Mouse (Mus musculus) olfactory bulb, adult 2 months (tissue): ENCODE measurements at regions not wholly inside any gene's neighbourhood (a gene's known extent, or its start where the extent isn't known, plus 50 kb on each side); places are given as distances from the start of the nearest gene placed in this dataset.

ENCODE experiments used
- H3K27ac ChIP-seq: fragments of 200-500 bp; 2 replicates; pipeline ENCODE4 v1.5.1; 2012; ENCODE audit warnings: low read depth, low read length; ENCODE audit not compliant: insufficient read depth
- H3K4me1 ChIP-seq: fragments of 200-500 bp; 2 replicates; pipeline ENCODE4 v1.6.1; 2012; ENCODE audit warnings: low read length; ENCODE audit not compliant: control insufficient read depth, insufficient read depth
- H3K4me3 ChIP-seq: fragments of 200-500 bp; 2 replicates; pipeline ENCODE4 v1.5.1; 2012; ENCODE audit warnings: mild to moderate bottlenecking, low read depth, low read length, moderate library complexity; ENCODE audit not compliant: insufficient read depth
- CTCF ChIP-seq: fragments of 200-500 bp; IDR thresholded peaks from 2 replicates; pipeline ENCODE4 v1.5.1; 2012; ENCODE audit warnings: low read depth, mild to moderate bottlenecking, low read length, moderate library complexity; ENCODE audit not compliant: insufficient read depth
- POLR2A ChIP-seq: fragments of 200-500 bp; IDR thresholded peaks from 2 replicates; pipeline ENCODE4 v1.6.1; 2012; ENCODE audit warnings: mild to moderate bottlenecking, low read depth, low read length, moderate library complexity; ENCODE audit not compliant: insufficient read depth
- WGBS: fragments of 180-500 bp; shearing (Covaris S2); methylation state at CpG from one replicate; pipeline ENCODE4 v1.1.7; 2018; 5-methylcytosine and 5-hydroxymethylcytosine counted together

GRCm38 (mm10) chr2:33966389-33966983 lies 78.7 kb upstream of the Mvb12b start:
- no peak overlapping the region for H3K4me3 ChIP-seq
- no peak overlapping the region for H3K27ac ChIP-seq
- WGBS: 56% methylated on average over 35 of the region's 35 CpGs
- TF ChIP-seq POLR2A: no peak
- no peak for TF ChIP-seq CTCF
- H3K4me1 ChIP-seq: 0 out of 2 replicates have a peak, but pooled peaks cover 1% of the 10 kb centered on the region

- TF ChIP-seq CTCF: no peak
- no peak for TF ChIP-seq POLR2A
- no peak overlapping the region for H3K27ac ChIP-seq
- H3K4me3 ChIP-seq: no peak overlapping the region
- WGBS: 94% methylated on average over 5 of the region's 5 CpGs
- H3K4me1 ChIP-seq: 0 out of 2 replicates have a peak, but pooled peaks cover 3% of the 10 kb centered on the region
Observed at GRCm38 (mm10) chr2:33964096-33964495, 76.3 kb upstream of the Mvb12b start.

GRCm38 (mm10) chr2:33962355-33963037 lies 74.8 kb upstream of the Mvb12b start:
- Histone ChIP-seq H3K4me1 (0 out of 2 replicates have a peak, but pooled peaks cover 3% of the 10 kb centered on the region), H3K4me3 (no peak overlapping the region), H3K27ac (no peak overlapping the region)
- TF ChIP-seq CTCF (no peak), POLR2A (no peak)
- 78% methylated on average over 14 of the region's 14 CpGs for WGBS

- WGBS: 36% methylated on average over 2 of the region's 2 CpGs
- no peak overlapping the region for H3K27ac ChIP-seq
- TF ChIP-seq CTCF (no peak), POLR2A (no peak)
- H3K4me1 ChIP-seq: 0 out of 2 replicates have a peak, but pooled peaks cover 3% of the 10 kb centered on the region
- H3K4me3 ChIP-seq: no peak overlapping the region
Observed at GRCm38 (mm10) chr2:33961566-33961965, 73.8 kb upstream of the Mvb12b start.

GRCm38 (mm10) chr2:33957754-33958153 lies 70.0 kb upstream of the Mvb12b start:
- no peak for TF ChIP-seq CTCF
- TF ChIP-seq POLR2A: no peak
- WGBS: 71% methylated on average over 6 of the region's 6 CpGs
- Histone ChIP-seq H3K4me3 (no peak overlapping the region), H3K27ac (no peak overlapping the region), H3K4me1 (0 out of 2 replicates have a peak, but pooled peaks cover 3% of the 10 kb centered on the region)

- H3K4me1 ChIP-seq: no peaks in the 10 kb centered on the region
- TF ChIP-seq CTCF: no peak
- no peak for TF ChIP-seq POLR2A
- H3K4me3 ChIP-seq: no peak overlapping the region
- H3K27ac ChIP-seq: no peak overlapping the region
- 82% methylated on average over 3 of the region's 3 CpGs for whole genome bisulfite sequencing
Observed at GRCm38 (mm10) chr2:33944301-33944700, 56.6 kb upstream of the Mvb12b start.

- TF ChIP-seq POLR2A: no peak
- Histone ChIP-seq H3K27ac (no peak overlapping the region), H3K4me1 (no peaks in the 10 kb centered on the region), H3K4me3 (no peak overlapping the region)
- WGBS: 70% methylated on average over 2 of the region's 2 CpGs
Observed at GRCm38 (mm10) chr2:33942085-33942484, 54.3 kb upstream of the Mvb12b start.

- 78% methylated on average over 11 of the region's 11 CpGs for WGBS
- H3K4me3 ChIP-seq: no peak overlapping the region
- H3K4me1 ChIP-seq: no peaks in the 10 kb centered on the region
- TF ChIP-seq CTCF: no peak
- TF ChIP-seq POLR2A: no peak
- H3K27ac ChIP-seq: no peak overlapping the region
Observed at GRCm38 (mm10) chr2:33941316-33941715, 53.6 kb upstream of the Mvb12b start.

- 86% methylated on average over 4 of the region's 4 CpGs for WGBS
- H3K27ac ChIP-seq: no peak overlapping the region
- TF ChIP-seq POLR2A: no peak
- no peak for TF ChIP-seq CTCF
Observed at GRCm38 (mm10) chr2:33939836-33940235, 52.1 kb upstream of the Mvb12b start.

More at GRCm38 (mm10) chr2:33939836-33940235, 52.1 kb upstream of the Mvb12b start:
- H3K4me1 ChIP-seq: no peaks in the 10 kb centered on the region
- H3K4me3 ChIP-seq: no peak overlapping the region
